Mouse (Mus musculus) neural tube, embryonic 15.5 days (tissue): ENCODE measurements around the gene Fbxw11. TPM values are rescaled to one million over a fixed set of nuclear protein-coding genes. Genes with fewer than 3 reads are reported as not detected.

Experiments used
- ATAC-seq: fragments of 200-750 bp; cut with Nextera tagmentation; 2 replicates; pipeline ENCODE4 v1.8.0; 2017; ENCODE audit warnings: mild to moderate bottlenecking, moderate TSS enrichment, moderate library complexity; ENCODE audit not compliant: low FRiP score
- H3K27ac ChIP-seq: fragments of 300-500 bp; sonication (generic); replicated peaks from 2 replicates; pipeline ENCODE4 v1.5.1; 2015; ENCODE audit warnings: mild to moderate bottlenecking, inconsistent platforms
- H3K27me3 ChIP-seq: fragments of 300-500 bp; sonication (generic); replicated peaks from 2 replicates; pipeline ENCODE4 v1.6.1; 2015; ENCODE audit warnings: inconsistent platforms
- H3K36me3 ChIP-seq: fragments of 300-500 bp; sonication (generic); 2 replicates; pipeline ENCODE4 v1.6.1; 2015; ENCODE audit warnings: inconsistent platforms
- H3K4me1 ChIP-seq: fragments of 300-500 bp; sonication (generic); 2 replicates; pipeline ENCODE4 v1.6.1; 2015; ENCODE audit warnings: inconsistent platforms
- H3K4me2 ChIP-seq: fragments of 300-500 bp; sonication (generic); 2 replicates; pipeline ENCODE4 v1.6.1; 2015; ENCODE audit warnings: inconsistent platforms, mild to moderate bottlenecking, moderate library complexity
- H3K4me3 ChIP-seq: fragments of 300-500 bp; sonication (generic); replicated peaks from 2 replicates; pipeline ENCODE4 v1.5.1; 2015; ENCODE audit warnings: mild to moderate bottlenecking, inconsistent platforms
- H3K9ac ChIP-seq: fragments of 300-500 bp; sonication (generic); replicated peaks from 2 replicates; pipeline ENCODE4 v1.6.1; 2015; ENCODE audit warnings: mild to moderate bottlenecking, inconsistent platforms
- H3K9me3 ChIP-seq: fragments of 300-500 bp; sonication (generic); replicated peaks from 2 replicates; pipeline ENCODE4 v1.6.1; 2016; ENCODE audit warnings: inconsistent platforms
- WGBS: fragments of 180-500 bp; shearing (Covaris S2); methylation state at CpG from one replicate; pipeline ENCODE4 v1.1.7; 2015; ENCODE audit warnings: mixed read lengths; 5-methylcytosine and 5-hydroxymethylcytosine counted together
- polyA plus RNA-seq: library from polyadenylated mRNA; unstranded; fragments of >200 nt; fragmentation: Nextera tagmentation; extraction: Ambion mirVana; gene quantifications from 2 replicates; pipeline ENCODE4 v1.2.1, GENCODE M21; 2015

Gene Fbxw11
- polyA plus RNA-seq, result 107 and 110 TPM in 2 replicates

DNA sequence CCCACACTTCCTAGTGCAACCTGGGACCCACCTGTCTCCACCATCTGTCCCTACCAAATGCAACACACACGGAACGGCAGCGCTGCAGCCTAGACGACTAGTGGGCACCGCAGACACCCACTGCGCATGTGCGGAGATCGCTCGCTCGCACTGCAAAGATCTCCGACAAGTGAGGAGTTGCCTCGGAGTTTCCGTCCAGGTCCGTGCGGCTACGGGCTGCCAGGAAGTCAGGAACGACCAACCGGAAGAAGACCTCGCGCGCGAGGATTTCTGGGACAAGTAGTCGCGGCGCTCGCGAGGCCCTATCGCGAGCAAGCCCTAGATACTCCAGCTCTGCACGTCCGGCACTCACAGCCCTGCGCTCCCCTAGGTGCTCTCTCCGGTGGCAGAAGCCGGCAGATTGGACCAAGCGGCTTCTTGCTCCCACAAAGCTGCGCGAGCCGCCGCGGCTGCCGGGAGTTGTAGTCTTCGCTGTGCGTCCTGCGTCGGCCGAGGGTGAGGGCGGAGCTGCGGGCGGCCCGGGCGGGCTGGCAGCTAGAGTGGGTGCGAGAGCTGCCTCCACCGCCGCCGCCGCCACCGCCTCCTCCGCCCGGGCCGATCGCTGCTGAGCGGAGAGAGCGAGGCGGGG is at the start of gene Fbxw11:
Fbxw11 (plus strand) TSS at position 476 of the 628 bp plus-strand sequence.
- Histone ChIP-seq H3K9me3 (no peaks in the 10 kb centered on the region), H3K4me3 (peak within 1 kb of the TSS; percentile 75), H3K27me3 (no peaks in the 10 kb centered on the region), H3K4me2 (peak within 1 kb of the TSS; percentile 79), H3K4me1 (peaks cover 42% of the 10 kb centered on the region), H3K27ac (peak within 1 kb of the TSS; percentile 99), H3K9ac (peak within 1 kb of the TSS; percentile 97), H3K36me3 (no peaks in the 10 kb centered on the region)
- under 1% methylated on average over 64 of the region's 64 CpGs for WGBS
- ATAC-seq, result peak; percentile 95

DNA sequence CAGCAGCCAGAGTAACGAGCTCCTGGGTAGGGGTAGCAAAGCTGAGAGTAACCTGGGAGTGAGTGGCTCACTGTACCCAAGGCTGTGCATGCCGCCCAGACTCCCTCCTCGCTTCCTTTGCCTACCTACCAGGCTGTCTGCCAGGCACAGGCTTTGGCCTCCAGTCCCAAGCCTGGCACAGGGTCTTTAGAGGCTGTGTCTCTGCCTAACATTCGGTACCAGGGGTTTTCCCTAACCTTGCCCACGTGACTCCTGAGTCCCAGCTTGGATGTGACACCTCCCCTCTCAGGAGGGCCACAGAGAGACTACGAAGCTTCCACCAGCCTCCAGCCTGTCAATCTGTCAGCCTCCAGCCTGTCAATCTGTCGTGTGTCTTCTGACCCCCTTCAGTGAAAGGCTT is 49.4 kb upstream of the Fbxw11 start:
- no peak for ATAC-seq
- Histone ChIP-seq H3K9me3 (no peaks in the 10 kb centered on the region), H3K27ac (no peak overlapping the region), H3K9ac (no peak overlapping the region), H3K36me3 (no peaks in the 10 kb centered on the region), H3K4me3 (no peak overlapping the region), H3K4me1 (peaks cover 13% of the 10 kb centered on the region), H3K4me2 (no peak overlapping the region), H3K27me3 (no peaks in the 10 kb centered on the region)
- 87% methylated on average over 7 of the region's 7 CpGs for WGBS

DNA sequence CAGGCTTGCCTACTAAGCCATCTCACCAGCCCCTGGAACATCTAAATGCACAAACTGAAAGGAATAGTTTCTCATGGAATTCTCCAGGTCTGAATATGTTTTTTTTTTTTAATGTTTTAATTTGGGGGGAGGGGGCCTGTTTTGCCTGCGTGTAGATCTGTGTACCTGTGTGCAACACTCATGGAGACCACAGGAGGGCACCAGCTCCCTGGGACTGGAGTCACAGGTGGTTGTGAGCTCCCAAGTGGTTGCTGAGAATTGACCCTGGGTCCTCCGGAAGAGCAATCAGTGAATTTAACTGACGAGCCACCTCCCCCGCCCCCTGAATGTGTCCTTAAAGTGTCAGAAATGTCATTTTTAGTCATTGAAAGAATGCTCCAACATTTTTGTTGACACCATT is 48.4 kb upstream of the Fbxw11 start:
- Histone ChIP-seq H3K27me3 (no peaks in the 10 kb centered on the region), H3K36me3 (no peaks in the 10 kb centered on the region), H3K4me3 (no peak overlapping the region), H3K9me3 (no peaks in the 10 kb centered on the region), H3K4me2 (no peak overlapping the region), H3K4me1 (peaks cover 7% of the 10 kb centered on the region; the same call in 1 of the 2 replicates), H3K27ac (no peak overlapping the region), H3K9ac (no peak overlapping the region)
- ATAC-seq, result no peak
- WGBS, result 96% methylated on average over 4 of the region's 4 CpGs

DNA sequence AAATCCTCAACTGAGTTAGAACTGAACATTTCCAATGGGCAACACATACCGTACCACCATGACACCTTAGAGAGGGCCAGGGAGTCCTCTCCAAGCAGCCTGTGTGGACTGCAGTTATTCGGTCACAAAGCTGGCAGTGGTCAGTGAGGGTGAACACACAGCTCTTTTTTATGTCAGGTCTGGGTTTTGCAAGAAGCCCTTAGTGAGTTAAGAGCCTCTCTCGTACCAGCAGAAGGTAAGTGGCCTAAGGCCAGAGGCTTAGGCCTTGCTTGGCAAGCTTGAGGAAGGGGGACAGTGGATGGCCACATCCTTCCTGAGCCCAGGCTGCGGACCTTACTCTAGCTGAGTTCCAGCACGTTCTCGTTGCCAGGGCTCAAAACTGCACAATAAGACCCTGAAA is 42.2 kb upstream of the Fbxw11 start:
- ATAC-seq, result no peak
- WGBS, result 97% methylated on average over 6 of the region's 6 CpGs
- Histone ChIP-seq H3K36me3 (no peaks in the 10 kb centered on the region), H3K27ac (no peak overlapping the region), H3K9me3 (no peaks in the 10 kb centered on the region), H3K4me1 (peaks cover 10% of the 10 kb centered on the region), H3K9ac (no peak overlapping the region), H3K4me2 (no peak overlapping the region), H3K4me3 (no peak overlapping the region), H3K27me3 (no peaks in the 10 kb centered on the region)

DNA sequence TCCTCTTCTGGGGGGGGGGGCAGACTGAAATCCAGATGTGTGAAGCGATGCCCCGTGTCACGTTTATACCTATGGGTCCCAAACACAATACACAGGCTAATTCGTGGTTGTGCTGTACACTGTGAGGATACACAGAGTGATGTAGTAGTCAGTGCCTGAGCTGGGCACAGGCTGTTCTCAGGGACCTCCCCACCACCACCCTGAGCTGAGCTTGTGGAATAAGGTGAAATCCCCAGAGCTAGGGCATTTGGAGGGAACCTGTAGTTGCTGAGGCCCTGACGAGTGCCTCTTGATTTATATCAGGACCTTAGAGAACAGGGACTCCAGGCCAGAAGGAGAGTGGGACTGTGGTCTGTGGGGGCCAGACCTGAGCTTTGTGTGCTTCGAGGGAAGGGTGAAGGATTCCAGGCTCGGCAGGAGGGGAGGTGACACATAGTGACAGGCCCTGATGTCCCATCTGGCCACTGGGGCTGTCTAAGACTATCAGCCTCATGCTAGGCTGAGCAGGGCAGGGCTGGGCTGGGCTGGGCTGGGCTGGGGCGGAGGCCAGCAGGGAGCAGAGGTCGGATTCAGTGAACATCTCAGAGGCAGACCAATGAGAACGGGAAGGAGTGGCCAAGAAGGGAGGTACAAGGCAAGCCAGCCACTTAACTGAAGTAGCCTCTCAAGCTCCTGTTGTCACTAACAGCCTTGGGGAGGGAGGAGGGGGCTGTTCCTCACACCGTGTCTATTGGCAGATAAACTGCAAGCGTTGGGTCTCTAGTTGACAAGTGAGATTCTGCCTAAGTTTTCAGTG is 40.8 kb upstream of the Fbxw11 start:
- Histone ChIP-seq H3K4me2 (no peak overlapping the region), H3K27me3 (no peaks in the 10 kb centered on the region), H3K9me3 (no peaks in the 10 kb centered on the region), H3K4me3 (no peak overlapping the region), H3K9ac (no peak overlapping the region), H3K4me1 (peaks cover 10% of the 10 kb centered on the region), H3K27ac (no peak overlapping the region), H3K36me3 (no peaks in the 10 kb centered on the region)
- ATAC-seq, result no peak
- WGBS, result 48% methylated on average over 12 of the region's 12 CpGs

DNA sequence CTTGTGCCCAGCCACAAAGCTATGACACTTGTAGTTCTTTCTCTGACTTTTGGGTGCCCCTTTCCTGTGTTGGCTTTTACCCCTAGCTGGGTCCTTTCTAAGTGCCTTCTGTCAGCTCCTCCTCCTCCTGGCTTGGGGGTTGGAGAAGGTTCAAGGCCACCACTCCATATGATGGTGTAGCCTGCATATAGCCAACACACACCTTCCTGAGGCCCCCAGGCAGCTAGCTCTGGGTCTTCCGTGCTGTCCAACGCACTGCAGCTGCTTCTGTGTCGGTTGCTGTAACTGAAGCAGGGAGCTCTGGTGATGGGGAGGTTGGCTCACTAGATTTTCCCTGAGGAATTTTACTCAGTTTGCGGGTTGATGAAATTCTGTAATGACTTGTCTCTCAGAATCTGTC is 37.9 kb upstream of the Fbxw11 start:
- H3K4me3 ChIP-seq, result no peak overlapping the region
- no peak for ATAC-seq
- no peaks in the 10 kb centered on the region for H3K36me3 ChIP-seq
- 65% methylated on average over 4 of the region's 4 CpGs for WGBS
- H3K9me3 ChIP-seq, result no peaks in the 10 kb centered on the region
- H3K27ac ChIP-seq, result no peak overlapping the region
- no peak overlapping the region for H3K4me2 ChIP-seq
- no peak overlapping the region for H3K9ac ChIP-seq
- H3K4me1 ChIP-seq, result peaks cover 10% of the 10 kb centered on the region
- H3K27me3 ChIP-seq, result no peaks in the 10 kb centered on the region

DNA sequence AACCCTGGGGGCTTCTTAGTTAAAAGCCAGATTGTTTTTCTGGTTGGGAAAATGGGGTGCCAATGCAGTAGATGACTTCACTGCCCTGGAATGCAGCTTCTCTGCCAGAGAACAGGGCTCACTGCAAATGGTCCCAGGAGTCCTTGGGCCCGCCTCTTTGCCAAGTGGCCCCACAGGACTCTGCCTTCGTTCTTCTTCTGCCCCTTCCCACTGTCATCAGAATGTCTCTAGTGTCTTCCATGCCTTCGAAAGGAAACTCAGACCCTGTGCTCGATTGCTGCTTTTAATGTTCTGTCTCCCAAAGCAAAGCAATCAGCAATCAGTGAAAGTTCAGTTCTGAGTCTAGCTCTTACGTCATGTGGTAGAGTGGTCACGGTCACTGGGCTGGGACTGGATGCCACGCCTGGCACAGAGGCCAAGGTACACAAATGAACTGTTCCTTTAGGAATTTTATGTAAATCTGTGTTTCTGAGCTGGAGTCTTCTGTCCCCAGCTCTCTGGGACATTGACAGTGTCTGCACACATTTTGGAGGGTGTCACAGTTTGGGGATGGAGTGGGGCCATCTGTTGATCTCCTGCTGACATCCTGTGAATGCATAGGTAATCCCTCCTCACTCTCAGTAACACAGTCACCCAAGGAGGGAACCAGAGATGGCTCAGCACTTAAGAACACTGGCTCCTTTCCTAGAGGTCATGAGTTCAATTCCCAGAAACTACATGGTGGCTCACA is 37.2 kb upstream of the Fbxw11 start:
- Histone ChIP-seq H3K36me3 (no peaks in the 10 kb centered on the region), H3K9ac (no peak overlapping the region), H3K4me2 (no peak overlapping the region), H3K9me3 (no peaks in the 10 kb centered on the region), H3K4me3 (no peak overlapping the region), H3K27ac (no peak overlapping the region; the same call in 1 of the 2 replicates), H3K4me1 (peaks cover 10% of the 10 kb centered on the region), H3K27me3 (no peaks in the 10 kb centered on the region)
- 62% methylated on average over 7 of the region's 7 CpGs for WGBS
- no peak for ATAC-seq

DNA sequence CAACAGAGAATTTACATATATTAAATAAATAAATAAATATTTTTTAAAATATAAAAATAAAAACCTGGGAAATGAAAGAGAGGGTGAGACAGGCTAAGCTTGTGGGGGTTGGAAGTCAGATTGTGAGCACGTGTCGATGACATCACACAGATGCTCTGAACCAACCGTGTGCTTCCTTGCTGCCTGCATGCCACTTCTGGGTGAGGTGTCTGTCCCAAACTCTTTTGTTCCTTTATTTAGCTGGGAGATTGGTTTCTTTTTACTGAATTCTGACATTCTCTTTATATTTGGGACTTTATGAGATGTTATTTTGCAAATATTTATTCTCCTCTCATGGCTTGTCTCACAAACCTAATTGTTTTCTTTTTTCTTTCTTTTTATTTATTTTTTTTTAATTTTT is 36.6 kb upstream of the Fbxw11 start:
- ATAC-seq, result no peak
- H3K4me2 ChIP-seq, result no peak overlapping the region
- H3K4me3 ChIP-seq, result no peak overlapping the region
- H3K27me3 ChIP-seq, result no peaks in the 10 kb centered on the region
- no peak overlapping the region for H3K9ac ChIP-seq
- no peaks in the 10 kb centered on the region for H3K9me3 ChIP-seq
- no peak overlapping the region for H3K27ac ChIP-seq
- H3K36me3 ChIP-seq, result no peaks in the 10 kb centered on the region
- WGBS, result 89% methylated on average over 3 of the region's 3 CpGs
- peaks cover 10% of the 10 kb centered on the region for H3K4me1 ChIP-seq

DNA sequence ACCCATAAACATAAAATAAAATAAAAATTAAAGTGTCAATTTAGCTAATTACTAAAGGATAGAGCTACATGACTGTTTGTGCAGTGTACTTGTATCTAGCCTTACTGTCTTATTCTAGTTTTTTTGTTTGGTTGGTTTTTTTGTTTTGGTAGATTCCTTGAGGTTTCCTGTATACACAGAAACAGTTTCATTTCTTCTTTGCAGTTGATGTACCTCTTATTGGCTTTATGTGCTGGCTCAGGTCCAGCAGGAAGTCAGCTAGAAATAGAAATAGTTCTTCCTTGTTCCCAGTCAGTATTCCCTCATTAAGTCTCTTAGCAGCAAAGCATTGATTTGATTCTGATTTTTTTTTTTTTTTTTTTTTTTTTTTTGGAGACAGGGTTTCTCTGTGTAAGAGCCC is 35.2 kb upstream of the Fbxw11 start:
- no peaks in the 10 kb centered on the region for H3K36me3 ChIP-seq
- H3K9ac ChIP-seq, result no peak overlapping the region
- no peaks in the 10 kb centered on the region for H3K27me3 ChIP-seq
- H3K4me2 ChIP-seq, result no peak overlapping the region
- no peak overlapping the region for H3K4me3 ChIP-seq
- no peak for ATAC-seq
- H3K27ac ChIP-seq, result no peak overlapping the region
- no peaks in the 10 kb centered on the region for H3K9me3 ChIP-seq
- H3K4me1 ChIP-seq, result peaks cover 10% of the 10 kb centered on the region

DNA sequence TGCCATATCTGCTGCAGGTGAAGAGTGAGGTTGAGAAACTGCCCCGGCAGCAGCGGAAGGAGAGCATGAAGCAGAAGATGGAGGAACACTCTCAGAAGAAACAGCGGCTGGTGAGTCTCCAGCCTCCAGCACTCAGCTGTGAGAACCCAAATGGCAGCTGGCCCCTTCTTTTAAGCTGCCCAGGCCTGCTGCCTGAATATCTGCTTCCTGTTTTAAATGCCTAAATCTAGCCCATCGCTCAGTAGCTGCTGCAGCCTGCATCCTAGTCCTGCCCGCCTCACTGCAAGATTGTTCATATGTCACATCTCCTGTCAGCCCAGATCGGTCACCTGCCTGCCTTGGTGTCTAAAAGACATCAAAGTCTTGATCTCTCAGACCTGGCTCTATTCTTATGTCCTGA is 31.9 kb upstream of the Fbxw11 start:
- Histone ChIP-seq H3K4me1 (no peaks in the 10 kb centered on the region), H3K4me3 (no peak overlapping the region), H3K27me3 (no peaks in the 10 kb centered on the region), H3K27ac (no peak overlapping the region), H3K9me3 (no peaks in the 10 kb centered on the region), H3K4me2 (no peak overlapping the region), H3K9ac (no peak overlapping the region), H3K36me3 (0 out of 2 replicates have a peak, but pooled peaks cover 4% of the 10 kb centered on the region)
- WGBS, result 92% methylated on average over 6 of the region's 6 CpGs
- no peak for ATAC-seq

DNA sequence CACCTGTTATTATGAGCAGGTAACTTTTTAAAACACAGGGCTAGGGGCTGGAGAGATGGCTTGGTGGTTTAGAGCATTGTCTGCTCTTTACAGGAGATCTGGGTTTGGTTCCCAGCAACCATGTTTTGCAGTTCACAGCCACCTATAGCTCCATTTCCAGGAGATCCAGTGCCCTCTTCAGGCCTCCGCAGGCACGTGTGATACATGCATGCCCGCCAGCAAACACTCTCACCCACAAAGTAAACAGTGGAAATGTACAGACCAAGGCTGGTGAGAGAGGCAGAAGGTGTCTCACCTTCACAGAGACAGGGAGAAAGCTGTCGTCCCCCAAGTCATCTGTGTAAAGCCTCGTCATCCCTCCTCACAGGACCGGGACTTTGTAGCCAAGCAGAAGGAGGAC is 30.2 kb upstream of the Fbxw11 start:
- Histone ChIP-seq H3K4me1 (no peaks in the 10 kb centered on the region), H3K36me3 (0 out of 2 replicates have a peak, but pooled peaks cover 4% of the 10 kb centered on the region), H3K4me2 (no peak overlapping the region), H3K9ac (no peak overlapping the region), H3K27ac (no peak overlapping the region), H3K9me3 (no peaks in the 10 kb centered on the region), H3K4me3 (no peak overlapping the region), H3K27me3 (no peaks in the 10 kb centered on the region)
- no peak for ATAC-seq
- WGBS, result 90% methylated on average over 6 of the region's 6 CpGs
